Mouse (Mus musculus): ENCODE measurements at regions not wholly inside any gene's neighbourhood (a gene's known extent, or its start where the extent isn't known, plus 50 kb on each side); places are given as distances from the start of the nearest gene placed in this dataset.
A peak's percentile ranks its signal among the peaks of the same experiment; 100 is the strongest.

DNA sequence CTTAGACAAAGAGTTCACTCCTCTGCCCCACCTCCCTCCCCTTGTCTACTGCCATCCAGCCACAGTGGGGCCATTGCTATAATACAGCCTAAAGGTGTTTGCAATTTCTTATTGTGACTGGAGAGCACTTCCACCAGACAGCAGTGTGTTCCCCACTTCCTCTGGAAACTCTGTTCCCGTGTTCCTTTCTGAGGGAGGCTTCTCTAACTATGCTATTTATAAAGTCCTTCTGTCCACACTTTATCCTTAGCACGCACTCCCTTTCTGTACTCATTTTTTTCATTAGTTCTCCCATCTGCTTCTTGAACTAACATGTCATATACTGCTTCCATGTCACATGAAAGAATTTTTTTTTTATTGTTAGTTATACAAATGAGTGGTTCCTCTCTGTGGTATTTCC is 52.0 kb upstream of the 4930432M17Rik start:
- peak in 1 of 2 experiments; percentile 25 for DNase-seq (ENCODE audit: extremely low spot score in 1 of 2, low spot score in 1 of 2)

DNA sequence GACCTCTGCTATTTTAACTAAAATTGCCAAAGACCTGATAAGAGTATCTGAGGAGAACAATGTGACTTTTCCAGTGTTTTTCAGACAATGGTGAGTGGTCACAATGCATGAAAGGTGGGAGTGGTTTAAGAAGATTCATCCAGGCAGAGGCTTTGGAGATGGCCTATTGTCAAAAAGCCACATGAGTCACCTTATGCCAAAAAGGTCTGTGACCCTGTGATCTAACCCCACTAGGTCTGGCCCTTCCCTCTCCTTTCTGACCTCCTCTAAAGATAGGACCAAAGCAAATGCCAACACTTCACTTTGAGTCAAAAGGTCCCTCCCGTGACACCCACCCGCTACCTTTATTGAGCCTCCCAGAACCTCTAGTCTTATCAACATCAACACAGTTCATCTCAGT is 52.4 kb upstream of the 4930432M17Rik start:
- DNase-seq (ENCODE audit: extremely low spot score in 1 of 2, low spot score in 1 of 2), result no peak

DNA sequence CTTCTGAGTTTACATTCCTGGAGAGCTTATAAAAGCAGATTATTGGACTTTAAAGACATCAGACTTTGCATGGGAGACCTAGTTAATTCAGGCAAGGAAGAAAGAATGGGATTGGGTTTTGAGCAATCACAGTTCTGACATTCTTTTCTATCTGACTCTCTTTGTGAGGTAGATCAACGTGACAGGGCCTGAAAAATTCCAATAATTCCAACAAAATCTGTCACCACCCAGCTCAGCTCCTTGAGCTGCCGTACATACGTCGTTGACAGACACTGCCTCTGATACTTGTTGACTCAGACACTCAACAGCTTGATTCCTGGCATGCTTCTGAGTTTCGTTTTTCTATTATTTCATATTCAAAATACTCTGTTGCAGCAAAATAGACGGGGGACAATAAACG is 53.2 kb upstream of the 4930432M17Rik start:
- no peak for DNase-seq (ENCODE audit: extremely low spot score in 1 of 2, low spot score in 1 of 2)

DNA sequence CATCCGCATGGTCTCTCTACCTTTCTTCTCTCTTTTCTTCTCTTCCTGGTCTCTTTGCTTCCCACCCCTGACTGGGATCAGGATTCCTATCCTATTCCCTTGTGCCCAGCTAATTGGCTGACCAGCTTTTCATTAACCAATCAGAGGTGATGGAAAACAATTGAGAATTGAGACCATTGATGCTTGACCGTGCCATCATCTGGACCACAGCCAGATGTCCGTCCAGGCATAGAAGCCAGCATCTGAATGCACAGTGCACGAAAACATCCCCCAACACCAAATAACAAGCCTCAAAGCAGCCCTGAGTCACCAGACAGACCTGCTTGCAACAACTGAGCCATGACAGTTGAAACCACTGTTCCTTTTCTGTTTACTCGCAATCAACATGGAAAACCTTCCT is 54.5 kb upstream of the 4930432M17Rik start:
- no peak for DNase-seq (ENCODE audit: extremely low spot score in 1 of 2, low spot score in 1 of 2)

DNA sequence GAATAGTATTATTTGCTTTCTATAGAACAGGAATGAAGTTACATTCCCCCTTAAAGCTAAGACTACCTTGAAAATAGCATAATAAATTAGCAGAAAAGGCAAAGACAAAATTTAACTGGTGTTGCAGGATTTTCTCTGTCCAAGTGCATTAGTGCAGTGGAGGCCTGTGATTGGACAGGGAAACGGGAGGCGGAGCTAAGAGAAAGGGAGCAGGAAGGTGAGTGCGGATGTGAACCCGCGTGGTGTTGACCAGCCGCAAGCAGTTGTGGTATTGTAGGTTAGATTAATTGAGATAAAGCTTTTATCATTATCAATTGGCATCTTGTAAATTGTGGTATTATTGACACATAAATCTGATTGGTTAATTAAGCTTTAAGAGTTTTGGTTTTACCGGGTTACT is 55.8 kb upstream of the 4930432M17Rik start:
- no peak for DNase-seq (ENCODE audit: extremely low spot score in 1 of 2, low spot score in 1 of 2)

DNA sequence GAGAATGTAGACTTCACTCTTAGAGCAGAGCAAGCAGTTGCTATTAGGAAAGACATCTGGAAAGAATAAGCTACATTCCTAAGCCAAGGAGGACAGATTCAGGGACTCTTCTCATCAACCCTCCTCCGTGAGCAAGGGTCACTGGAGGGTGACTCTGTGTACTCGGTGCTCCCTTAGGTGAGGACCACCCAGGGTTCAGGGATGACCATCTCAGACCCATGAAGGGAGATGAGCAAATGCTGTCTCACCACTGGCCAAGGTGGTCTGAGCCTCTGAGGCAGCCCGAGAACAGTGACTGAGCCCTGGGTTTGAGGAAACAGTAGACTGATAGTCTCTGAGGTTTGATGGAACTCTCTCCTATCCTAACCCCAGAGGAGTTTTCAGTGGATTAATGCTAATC is 57.3 kb upstream of the 4930432M17Rik start:
- DNase-seq (ENCODE audit: extremely low spot score in 1 of 2, low spot score in 1 of 2), result no peak

DNA sequence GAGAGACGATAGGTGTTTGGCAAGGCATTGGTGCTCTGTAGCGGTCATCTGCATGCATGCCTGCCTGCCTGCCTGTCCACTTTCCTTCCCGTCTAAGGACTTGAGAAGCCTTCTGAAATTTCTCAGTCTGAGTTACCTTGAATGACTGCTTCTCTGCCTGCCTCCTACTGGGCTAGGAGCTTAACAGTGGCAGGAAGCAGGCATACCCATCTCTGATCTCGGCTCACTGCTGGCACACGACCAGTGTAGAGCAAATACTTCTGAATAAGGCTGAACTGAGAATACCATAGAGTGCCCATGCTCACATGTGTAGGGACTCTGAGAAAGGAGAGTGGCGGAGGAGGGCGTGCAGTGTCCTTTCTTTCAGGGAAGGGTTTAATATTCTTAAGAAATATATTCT is 60.7 kb upstream of the 4930432M17Rik start:
- no peak for DNase-seq (ENCODE audit: extremely low spot score in 1 of 2, low spot score in 1 of 2)

DNA sequence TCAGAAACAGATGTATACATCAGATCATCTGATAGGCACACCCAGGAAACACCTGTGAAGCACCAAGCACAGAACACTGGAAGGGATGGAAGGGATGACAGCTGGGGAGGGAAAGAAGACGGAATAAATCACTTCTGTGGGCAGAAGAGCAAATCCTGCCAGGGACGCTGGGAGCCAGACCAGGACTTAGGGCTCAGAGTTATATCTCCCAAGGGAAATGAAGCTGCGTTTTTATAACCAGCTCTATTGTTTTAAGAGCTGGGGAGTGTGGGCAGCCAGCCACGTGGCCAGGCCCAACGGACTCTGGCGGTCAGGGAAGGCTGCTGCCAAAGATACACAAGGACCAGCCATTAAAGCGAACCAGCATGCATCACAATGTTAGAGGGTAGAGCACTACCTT is 61.5 kb upstream of the 4930432M17Rik start:
- DNase-seq (ENCODE audit: extremely low spot score in 1 of 2, low spot score in 1 of 2), result no peak

DNA sequence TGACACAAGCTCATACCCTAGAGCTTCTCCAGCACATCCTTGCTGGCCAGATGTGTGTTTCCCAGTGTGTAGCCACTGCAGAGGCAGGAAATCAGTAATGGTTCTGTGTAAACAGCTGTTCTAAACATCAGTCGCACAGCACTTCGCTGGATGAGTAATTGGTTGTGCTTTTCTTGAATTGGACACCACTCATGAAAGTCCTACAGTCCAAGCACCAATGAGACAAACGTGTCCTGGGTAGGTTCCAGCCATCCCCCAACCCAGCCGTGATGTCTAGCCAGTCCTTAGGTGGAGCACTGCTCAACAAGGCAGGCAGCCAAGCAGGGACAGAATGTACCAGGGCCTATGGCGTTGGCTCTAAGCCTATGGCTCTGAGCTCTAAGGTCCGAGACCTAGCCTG is 65.8 kb upstream of the 4930432M17Rik start:
- no peak for DNase-seq (ENCODE audit: extremely low spot score in 1 of 2, low spot score in 1 of 2)

DNA sequence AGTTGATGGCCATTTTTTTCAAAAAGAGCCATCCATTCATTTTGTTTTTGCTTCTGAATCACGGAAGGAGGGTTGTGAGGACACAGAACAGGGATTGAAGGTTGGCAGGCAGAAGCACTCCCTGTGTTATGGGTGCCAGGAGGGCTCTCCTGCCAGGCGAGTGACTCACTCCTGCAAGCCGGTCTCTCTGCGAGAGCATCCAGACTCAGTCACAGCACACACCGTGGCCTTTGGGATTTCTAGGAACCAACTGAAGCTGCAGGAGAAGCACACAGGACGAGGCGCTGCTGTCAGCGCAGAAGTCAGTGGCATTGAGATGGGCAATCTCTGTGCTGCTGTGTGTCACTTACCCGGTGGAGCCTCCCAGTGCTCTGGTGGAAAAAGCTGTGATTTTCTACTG is 66.5 kb upstream of the 4930432M17Rik start:
- peak; percentile 7 to 42 for DNase-seq (ENCODE audit: extremely low spot score in 1 of 2, low spot score in 1 of 2)

DNA sequence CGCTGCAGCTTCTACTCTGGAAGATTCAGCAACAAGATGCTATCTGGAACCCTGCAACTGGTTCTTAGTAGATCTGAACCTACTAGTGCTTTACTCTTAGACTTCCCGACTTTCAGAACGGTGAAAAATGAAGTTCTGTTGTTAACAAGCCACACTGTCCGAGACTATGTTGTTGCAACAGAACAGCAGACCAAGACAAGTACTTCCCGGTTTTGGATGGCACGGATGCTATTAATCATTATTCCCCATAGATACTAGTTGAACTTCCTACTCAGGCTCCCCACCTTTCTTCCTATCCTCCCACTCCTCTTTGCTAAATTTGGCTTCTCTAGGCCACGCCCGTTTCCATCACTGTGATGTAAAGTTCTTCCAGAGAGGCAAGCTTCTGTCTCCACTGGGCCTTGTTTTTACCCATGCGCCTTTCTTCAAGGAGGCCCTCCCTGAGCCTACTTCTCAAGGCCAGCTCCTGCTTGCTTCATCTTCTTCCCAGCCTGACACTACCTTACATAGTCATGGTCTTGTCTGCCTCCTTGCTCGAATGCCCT is 67.7 kb upstream of the 4930432M17Rik start:
- no peak for DNase-seq (ENCODE audit: extremely low spot score in 1 of 2, low spot score in 1 of 2)

DNA sequence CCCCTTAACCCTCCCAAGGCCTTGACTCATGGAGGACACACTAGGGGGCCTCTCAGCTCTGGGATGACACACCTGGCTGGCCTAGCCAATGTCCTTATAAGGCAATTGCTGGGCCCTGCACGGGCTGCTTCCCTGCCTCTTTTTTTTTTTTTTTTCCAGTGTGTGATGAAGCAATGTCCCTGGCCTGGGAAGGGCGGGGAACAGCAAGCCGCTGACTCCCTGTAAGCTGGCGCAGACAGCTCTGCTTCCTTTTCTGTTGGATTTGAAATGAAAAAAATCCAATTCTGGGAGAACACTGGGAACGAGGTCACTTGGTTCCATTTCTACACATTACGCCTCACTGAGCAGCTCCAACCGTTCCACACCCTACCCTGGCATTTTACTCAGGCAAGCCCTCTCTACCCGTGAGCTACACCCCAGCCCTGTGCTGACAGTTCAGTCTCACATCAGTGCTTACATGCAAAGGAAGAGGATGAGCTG is 68.4 kb upstream of the 4930432M17Rik start:
- DNase-seq (ENCODE audit: extremely low spot score in 1 of 2, low spot score in 1 of 2), result no peak

DNA sequence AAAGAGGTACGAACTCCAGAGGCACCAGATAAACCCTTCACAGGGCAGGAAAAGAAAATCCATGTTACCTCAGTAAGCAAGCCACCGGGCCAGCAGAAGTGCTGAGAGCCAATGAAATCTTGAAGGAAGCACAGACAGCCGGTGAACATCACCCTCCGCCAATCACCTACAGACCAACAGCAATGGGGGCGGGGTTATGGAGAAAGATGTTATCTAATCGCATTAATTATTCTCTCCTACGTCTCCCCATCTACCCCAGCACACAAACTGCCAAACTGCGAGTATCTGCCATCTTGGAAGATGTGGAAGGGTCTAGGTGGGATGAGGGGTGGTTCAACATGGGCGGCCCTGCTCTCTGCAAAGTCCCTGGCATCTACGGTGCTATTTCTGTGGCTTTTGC is 68.6 kb upstream of the Slc44a3 start:
- no peak for DNase-seq (ENCODE audit: extremely low spot score in 1 of 2, low spot score in 1 of 2)

DNA sequence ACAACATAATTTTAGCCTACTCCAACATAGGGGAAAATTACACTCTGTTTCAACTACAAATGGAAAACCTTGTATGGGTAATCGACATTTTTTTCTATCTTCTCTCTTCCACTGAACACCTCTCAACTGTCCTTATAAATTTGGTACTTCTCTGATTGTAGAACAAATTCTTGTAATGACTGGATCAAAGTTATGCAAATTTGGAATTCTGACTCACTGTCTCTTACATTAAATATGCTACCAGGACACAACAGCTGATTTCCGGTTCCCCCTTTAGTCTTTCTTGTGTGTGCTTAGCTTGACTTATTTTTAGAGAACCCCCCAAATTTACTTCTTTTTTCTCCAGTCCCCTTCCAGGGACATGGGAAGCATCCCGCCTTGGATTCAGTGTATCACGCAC is 68.2 kb upstream of the Slc44a3 start:
- no peak for DNase-seq (ENCODE audit: extremely low spot score in 1 of 2, low spot score in 1 of 2)

DNA sequence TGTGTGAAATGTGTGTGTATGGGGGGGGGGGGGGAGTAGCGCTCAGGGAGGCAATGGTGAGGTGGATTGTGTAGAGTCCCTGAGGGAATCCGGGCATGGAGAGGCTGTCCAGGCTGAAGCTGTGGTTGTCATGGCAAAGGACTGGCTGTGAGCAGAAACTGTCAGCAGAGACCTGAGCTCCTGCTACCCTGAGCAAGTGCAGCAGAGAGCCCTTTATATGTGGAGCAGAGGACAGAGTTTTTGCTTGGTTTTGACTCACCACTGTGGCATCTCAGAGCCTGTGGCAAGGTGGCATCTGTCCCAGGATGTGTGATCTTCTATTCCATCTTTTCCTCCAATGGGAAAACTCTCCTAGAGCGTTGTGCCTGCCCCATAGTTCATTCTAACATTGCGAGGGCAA is 65.8 kb upstream of the Slc44a3 start:
- DNase-seq (ENCODE audit: extremely low spot score in 1 of 2, low spot score in 1 of 2), result no peak

DNA sequence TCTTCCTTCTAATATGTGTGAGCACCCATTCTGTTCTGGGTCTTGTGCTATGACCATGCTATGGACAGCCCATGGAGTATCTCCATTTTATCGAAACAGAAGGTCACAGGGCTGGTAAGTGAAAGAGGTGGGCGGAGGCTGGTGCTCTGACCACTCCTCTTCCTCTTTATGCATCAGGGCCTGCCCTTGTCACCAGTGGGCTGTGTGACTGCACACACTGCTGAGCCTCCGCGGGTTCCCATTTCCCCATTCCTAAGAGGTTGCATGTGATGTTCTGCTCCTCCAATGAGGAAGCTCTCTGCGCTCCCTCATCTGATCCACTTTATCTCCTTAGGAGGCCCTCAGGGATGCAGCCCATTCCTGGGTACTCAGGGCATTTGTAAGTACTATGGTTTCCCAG is 65.0 kb upstream of the Slc44a3 start:
- DNase-seq (ENCODE audit: extremely low spot score in 1 of 2, low spot score in 1 of 2), result no peak

DNA sequence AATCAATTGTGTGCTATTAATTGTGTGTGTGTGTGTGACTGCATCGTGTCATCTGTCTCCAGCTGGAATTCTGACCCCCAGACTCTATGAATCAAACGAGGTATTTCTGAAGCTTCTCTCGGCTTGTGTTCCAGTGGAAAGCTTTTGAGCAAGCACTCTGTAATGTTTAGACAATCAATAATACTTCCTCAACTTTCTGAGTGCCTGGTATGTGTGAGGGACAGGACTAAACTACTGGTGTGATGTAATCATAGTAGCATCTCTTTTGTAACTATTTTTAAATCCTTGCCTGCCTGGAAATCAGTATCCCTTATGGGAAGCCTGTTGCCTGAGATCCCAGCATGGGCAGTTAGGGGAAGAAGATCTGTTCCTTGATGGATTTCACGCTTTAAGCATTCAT is 62.4 kb upstream of the Slc44a3 start:
- no peak for DNase-seq (ENCODE audit: extremely low spot score in 1 of 2, low spot score in 1 of 2)

DNA sequence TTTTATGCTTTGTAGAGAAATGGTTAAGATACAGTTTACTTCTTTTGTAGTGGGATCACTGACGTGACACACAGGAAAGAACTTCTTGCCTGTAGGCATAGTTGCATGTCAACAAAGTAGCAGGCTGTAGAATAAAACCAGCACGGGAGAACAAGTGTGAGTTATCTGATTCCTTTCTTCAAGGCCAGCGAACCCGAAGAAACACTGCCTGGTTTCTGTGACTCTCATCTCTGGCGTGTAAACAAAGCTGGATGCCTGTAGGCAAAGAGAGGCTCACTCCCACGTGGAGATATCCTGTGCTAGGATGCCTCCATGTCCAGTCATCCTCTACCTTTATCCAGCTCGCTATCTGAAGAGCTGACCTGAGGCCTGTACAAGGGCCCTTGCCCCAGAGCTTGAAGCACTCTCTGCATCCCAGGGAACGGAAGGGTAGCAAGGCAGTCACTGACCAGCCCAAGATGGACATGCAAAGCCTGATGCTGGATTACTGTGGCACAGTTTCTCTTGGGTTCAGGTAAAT is 61.5 kb upstream of the Slc44a3 start:
- no peak for DNase-seq (ENCODE audit: extremely low spot score in 1 of 2, low spot score in 1 of 2)

DNA sequence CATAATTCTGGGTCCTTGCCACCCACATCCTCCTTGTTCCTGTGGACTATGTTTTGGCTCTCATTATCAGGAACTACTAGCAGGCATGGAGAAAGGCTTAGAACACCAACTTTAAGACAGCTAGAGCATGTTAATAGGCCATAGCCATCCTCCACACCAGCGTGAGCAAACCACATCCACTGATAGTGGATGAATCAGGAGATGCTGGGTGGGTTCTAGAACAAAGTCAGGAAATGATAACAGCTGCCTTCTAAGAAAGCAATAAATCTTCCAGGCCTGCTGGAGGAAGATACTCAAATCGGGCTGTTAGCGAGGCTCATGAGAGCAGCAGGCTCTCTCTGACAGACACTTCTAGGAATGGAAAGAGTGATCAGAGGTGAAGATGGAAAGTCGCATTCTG is 60.9 kb upstream of the Slc44a3 start:
- no peak for DNase-seq (ENCODE audit: extremely low spot score in 1 of 2, low spot score in 1 of 2)

DNA sequence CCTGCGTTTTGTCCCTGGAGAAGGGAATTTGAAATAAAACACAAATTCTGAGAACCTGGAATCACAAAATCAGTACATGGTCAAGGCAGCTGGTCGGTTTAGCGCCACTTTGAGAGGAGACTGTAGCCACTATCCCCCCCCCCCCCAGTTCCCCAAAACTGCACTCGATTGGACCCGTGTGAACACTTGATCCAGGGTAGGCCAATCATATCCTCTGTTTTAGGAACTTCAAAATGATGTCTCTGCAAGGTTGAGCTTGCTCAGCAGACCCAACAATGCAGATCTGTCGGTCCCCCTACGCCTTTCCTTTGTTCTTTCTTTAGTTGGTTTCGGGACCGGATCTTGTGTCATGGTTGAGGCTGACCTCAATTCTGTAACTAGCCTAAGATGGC is 57.3 kb upstream of the Slc44a3 start:
- DNase-seq (ENCODE audit: extremely low spot score in 1 of 2, low spot score in 1 of 2), result no peak

DNA sequence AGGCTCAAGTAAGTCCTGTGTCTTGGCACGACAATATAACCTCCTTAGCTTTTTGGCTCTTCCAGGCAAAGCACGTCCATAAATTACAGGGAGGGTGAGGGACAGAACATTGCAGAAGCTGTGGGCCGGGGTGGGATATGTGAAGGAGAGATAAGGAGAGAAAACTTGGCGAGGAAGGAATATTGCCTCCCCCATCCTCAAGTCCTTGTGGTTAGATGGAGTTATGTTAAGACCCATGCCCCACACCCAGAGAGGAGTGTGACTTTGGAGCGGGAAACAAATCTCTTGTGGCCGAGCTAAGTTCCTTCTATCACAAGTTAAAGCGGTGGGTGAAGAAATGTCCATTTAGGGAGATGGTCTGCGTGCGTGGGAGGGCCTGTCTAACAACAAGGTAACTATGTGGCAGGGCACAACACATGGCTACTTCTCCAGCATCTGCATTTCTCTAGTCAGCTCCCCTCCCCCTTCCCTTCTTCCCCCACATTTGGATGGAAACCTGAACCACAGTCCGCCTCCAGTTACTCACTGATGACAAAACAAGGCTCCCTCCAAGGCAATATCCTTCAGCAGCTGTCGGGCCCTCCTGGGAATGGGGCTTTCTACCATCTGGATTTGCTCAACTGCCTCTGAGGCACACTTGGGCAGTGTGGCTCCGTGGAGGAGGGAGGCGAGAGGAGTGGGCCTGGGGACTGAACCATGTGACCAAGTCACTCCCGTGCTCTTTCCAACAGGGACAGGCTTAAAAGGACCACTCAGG is 56.7 kb upstream of the Slc44a3 start:
- DNase-seq (ENCODE audit: extremely low spot score in 1 of 2, low spot score in 1 of 2), result peak in 1 of 2 experiments; percentile 17

DNA sequence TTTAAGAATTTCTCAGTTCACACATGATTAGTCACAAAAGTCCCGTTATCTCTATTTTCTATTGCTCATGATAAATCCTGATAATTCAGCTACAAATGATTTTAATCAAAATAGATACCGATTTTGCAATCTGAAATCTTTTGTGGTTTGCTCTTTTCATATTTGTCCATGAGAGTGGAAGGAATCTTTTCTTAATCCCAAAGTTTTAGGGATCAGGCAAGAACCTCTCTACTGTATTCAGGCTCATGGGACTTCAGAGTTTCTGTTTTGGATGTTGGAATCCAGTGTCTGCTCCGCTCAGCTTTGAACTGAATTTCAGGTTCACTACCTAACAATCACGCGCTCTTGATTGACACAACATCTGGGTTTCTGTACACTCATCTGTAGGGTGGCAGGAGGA is 53.1 kb upstream of the Slc44a3 start:
- DNase-seq (ENCODE audit: extremely low spot score in 1 of 2, low spot score in 1 of 2), result no peak

All from frontal cortex, adult 2 months (tissue).